Mouse (Mus musculus): ENCODE measurements around the gene Aldh3b3. TPM values are rescaled to one million over a fixed set of nuclear protein-coding genes. Genes with fewer than 3 reads are reported as not detected.

Aldh3b3 gene
- polyA plus RNA-seq, 1 experiment from 2014 or later = not detected

- WGBS = 99% methylated on average over 3 of the region's 3 CpGs
- DNase-seq (ENCODE audit: low spot score) = no peak
- H3K27ac ChIP-seq = no peak overlapping the region
- H3K4me3 ChIP-seq = no peak overlapping the region
- H3K27me3 ChIP-seq (ENCODE audit: low read depth, poor library complexity, severe bottlenecking) = 0 out of 2 replicates have a peak, but pooled peaks cover 5% of the 10 kb centered on the region
- no peaks in the 10 kb centered on the region for H3K36me3 ChIP-seq
- no peaks in the 10 kb centered on the region for H3K9me3 ChIP-seq (replicated peaks)
- H3K4me1 ChIP-seq = peaks cover 24% of the 10 kb centered on the region
These were observed 33.1 kb downstream of the Aldh3b3 start for GRCm38 (mm10) chr19:3991562-3991961.

DNA sequence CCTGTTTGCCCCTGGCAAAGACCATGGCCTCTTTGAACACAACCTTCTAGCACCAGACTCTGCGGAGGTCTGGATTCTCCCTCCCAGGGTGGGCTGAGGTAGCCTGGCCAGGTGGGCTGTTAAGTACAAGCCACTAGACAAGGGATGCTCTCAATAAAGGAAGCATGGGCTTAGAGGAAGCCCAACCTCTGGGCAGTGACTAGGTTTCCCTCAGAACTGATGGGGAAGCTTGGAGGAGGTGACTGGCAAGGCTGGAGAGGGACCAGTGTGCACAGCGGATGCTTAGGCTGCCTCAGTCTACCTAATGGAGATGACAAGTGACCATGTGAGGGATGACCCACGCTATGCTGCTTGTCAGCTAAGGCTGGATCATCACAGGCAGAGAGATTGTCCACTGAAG lies 33.5 kb downstream of the Aldh3b3 start:
- WGBS = 91% methylated on average over 3 of the region's 3 CpGs
- Histone ChIP-seq H3K36me3 (no peaks in the 10 kb centered on the region), H3K27ac (no peak overlapping the region), H3K4me3 (no peak overlapping the region), H3K4me1 (peaks cover 20% of the 10 kb centered on the region), H3K27me3 (ENCODE audit: low read depth, poor library complexity, severe bottlenecking) (0 out of 2 replicates have a peak, but pooled peaks cover 5% of the 10 kb centered on the region), H3K9me3 (replicated peaks) (no peaks in the 10 kb centered on the region)
- DNase-seq (ENCODE audit: low spot score) = no peak

DNA sequence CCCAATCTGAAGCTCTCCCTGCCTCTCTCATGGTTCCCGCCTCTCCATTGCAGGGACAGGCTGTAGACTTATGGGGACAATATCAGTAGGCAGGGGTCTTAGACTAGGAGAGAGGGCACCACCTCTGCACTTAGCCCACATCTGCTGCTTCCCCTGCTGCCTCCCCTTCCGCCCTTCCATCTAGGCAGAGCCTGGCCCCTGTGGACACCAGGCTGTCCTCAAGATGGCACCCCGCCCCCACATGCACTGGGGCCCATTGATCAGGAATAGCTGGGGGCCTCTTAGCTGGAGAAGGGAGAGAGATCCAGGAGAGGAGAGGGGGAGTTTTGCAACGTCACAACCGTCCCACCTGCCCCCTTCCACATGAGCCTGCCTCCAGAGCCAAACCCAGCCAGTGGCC lies 34.0 kb downstream of the Aldh3b3 start, which contains the start of gene Tbx10:
Gene Tbx10, plus strand, starts transcription at position 337 of the 400 bp plus-strand sequence.
- H3K4me1 ChIP-seq = peaks cover 18% of the 10 kb centered on the region
- H3K27ac ChIP-seq = no peak within 1 kb of the TSS
- H3K27me3 ChIP-seq (ENCODE audit: low read depth, poor library complexity, severe bottlenecking) = 0 out of 2 replicates have a peak, but pooled peaks cover 5% of the 10 kb centered on the region
- no peak within 1 kb of the TSS for H3K4me3 ChIP-seq
- 54% methylated on average over 5 of the region's 5 CpGs for WGBS
- no peaks in the 10 kb centered on the region for H3K36me3 ChIP-seq
- no peak for DNase-seq (ENCODE audit: low spot score)
- no peaks in the 10 kb centered on the region for H3K9me3 ChIP-seq (replicated peaks)

GRCm38 (mm10) chr19:3994932-3995331 lies 36.5 kb downstream of the Aldh3b3 start:
- Histone ChIP-seq H3K36me3 (no peaks in the 10 kb centered on the region), H3K27ac (no peak overlapping the region), H3K27me3 (ENCODE audit: low read depth, poor library complexity, severe bottlenecking) (0 out of 2 replicates have a peak, but pooled peaks cover 5% of the 10 kb centered on the region), H3K9me3 (replicated peaks) (no peaks in the 10 kb centered on the region), H3K4me1 (peaks cover 37% of the 10 kb centered on the region), H3K4me3 (no peak overlapping the region)
- no peak for DNase-seq (ENCODE audit: low spot score)
- WGBS = 75% methylated on average over 6 of the region's 6 CpGs

- no peak overlapping the region for H3K27ac ChIP-seq
- H3K4me3 ChIP-seq = no peak overlapping the region
- no peaks in the 10 kb centered on the region for H3K9me3 ChIP-seq (replicated peaks)
- 94% methylated on average over 3 of the region's 3 CpGs for WGBS
- no peak for DNase-seq (ENCODE audit: low spot score)
- peaks cover 34% of the 10 kb centered on the region for H3K4me1 ChIP-seq
- H3K36me3 ChIP-seq = no peaks in the 10 kb centered on the region
- 0 out of 2 replicates have a peak, but pooled peaks cover 5% of the 10 kb centered on the region for H3K27me3 ChIP-seq (ENCODE audit: low read depth, poor library complexity, severe bottlenecking)
These were observed 37.1 kb downstream of the Aldh3b3 start for GRCm38 (mm10) chr19:3995505-3995904.

GRCm38 (mm10) chr19:3996106-3996505 lies 37.7 kb downstream of the Aldh3b3 start:
- Histone ChIP-seq H3K36me3 (no peaks in the 10 kb centered on the region), H3K9me3 (replicated peaks) (no peaks in the 10 kb centered on the region), H3K27ac (no peak overlapping the region), H3K4me1 (peaks cover 31% of the 10 kb centered on the region), H3K27me3 (ENCODE audit: low read depth, poor library complexity, severe bottlenecking) (0 out of 2 replicates have a peak, but pooled peaks cover 5% of the 10 kb centered on the region), H3K4me3 (no peak overlapping the region)
- DNase-seq (ENCODE audit: low spot score) = no peak
- 68% methylated on average over 7 of the region's 7 CpGs for WGBS

- peaks cover 37% of the 10 kb centered on the region for H3K4me1 ChIP-seq
- no peaks in the 10 kb centered on the region for H3K36me3 ChIP-seq
- no peak overlapping the region for H3K27ac ChIP-seq
- WGBS = 86% methylated on average over 8 of the region's 8 CpGs
- no peak for DNase-seq (ENCODE audit: low spot score)
- H3K27me3 ChIP-seq (ENCODE audit: low read depth, poor library complexity, severe bottlenecking) = 0 out of 2 replicates have a peak, but pooled peaks cover 2% of the 10 kb centered on the region
- no peak overlapping the region for H3K4me3 ChIP-seq
- no peaks in the 10 kb centered on the region for H3K9me3 ChIP-seq (replicated peaks)
These were observed 38.3 kb downstream of the Aldh3b3 start for GRCm38 (mm10) chr19:3996747-3997146.

DNA sequence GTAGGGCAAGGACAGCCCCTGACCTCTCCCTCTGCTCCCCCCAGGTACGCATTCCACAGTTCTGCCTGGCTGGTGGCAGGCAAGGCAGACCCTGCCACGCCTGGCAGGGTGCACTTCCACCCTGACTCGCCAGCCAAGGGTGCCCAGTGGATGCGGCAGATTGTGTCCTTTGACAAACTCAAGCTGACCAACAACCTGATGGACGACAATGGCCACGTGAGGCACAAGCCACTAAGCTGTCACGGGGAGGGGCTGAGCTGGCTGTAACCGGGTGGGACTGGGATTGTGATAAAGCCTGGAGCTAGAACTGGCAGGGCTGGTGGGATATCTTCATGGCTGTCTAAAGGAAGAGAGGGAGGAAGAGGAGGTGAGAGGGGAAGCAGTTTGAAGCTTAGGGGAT lies 38.8 kb downstream of the Aldh3b3 start:
- no peak overlapping the region for H3K4me3 ChIP-seq
- no peak overlapping the region for H3K27ac ChIP-seq
- H3K27me3 ChIP-seq (ENCODE audit: low read depth, poor library complexity, severe bottlenecking) = no peaks in the 10 kb centered on the region
- no peaks in the 10 kb centered on the region for H3K9me3 ChIP-seq (replicated peaks)
- 68% methylated on average over 8 of the region's 8 CpGs for WGBS
- no peak for DNase-seq (ENCODE audit: low spot score)
- no peaks in the 10 kb centered on the region for H3K36me3 ChIP-seq
- peaks cover 39% of the 10 kb centered on the region for H3K4me1 ChIP-seq

DNA sequence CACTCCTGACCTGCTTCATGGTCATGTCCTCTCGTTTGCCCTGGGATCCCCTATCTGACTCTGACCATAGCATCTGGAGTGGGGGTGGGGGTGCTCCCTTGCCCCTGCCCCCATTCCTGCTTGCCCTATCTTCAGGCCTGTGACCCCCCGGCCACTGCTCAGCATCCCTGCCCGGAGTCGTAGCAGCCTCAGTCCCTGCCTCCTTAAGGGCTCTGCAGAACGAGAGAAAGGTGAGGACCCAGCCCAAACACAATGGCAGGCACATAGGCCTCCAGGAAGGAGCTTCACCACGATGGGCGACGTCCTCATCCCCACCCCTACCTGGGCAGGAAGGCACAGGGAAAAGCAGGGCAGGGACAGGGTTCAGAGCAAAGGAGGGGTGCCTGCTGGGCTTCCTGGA lies 39.9 kb downstream of the Aldh3b3 start:
- no peaks in the 10 kb centered on the region for H3K9me3 ChIP-seq (replicated peaks)
- H3K36me3 ChIP-seq = no peaks in the 10 kb centered on the region
- 77% methylated on average over 8 of the region's 8 CpGs for WGBS
- H3K4me1 ChIP-seq = peaks cover 34% of the 10 kb centered on the region
- no peak overlapping the region for H3K4me3 ChIP-seq
- DNase-seq (ENCODE audit: low spot score) = peak; percentile 28
- no peak overlapping the region for H3K27ac ChIP-seq
- no peaks in the 10 kb centered on the region for H3K27me3 ChIP-seq (ENCODE audit: low read depth, poor library complexity, severe bottlenecking)

DNA sequence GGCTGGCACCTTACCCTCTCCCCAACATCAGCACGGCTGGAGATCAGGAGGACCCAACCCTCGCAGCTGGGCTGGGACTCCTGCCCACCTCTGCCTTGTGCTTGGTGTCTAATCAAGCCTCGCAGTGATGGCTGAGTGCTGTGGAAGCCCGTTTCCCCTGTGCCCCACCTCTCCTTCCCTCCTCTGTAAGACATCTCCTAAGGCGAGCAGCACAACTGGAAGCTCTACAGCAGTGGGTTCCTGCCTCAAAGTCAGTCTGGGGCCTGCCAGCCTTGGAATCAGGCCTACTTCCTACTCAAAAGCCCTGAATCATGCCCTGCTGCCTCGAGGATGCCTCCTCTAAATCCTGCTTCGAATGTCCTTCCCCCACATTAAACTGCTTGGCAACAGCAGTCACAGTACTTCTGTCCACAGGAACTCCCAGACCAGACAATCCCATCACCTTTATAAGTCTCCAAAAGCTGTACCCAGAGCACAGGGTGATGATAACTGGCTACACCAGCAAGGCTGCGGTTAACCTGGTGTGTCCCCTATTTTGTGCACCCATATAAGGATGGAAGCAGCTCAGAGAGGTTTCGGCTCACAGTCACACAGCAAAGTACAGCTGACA lies 40.8 kb downstream of the Aldh3b3 start:
- Histone ChIP-seq H3K27me3 (ENCODE audit: low read depth, poor library complexity, severe bottlenecking) (no peaks in the 10 kb centered on the region), H3K27ac (no peak overlapping the region), H3K4me3 (peak overlapping the region; percentile 66), H3K9me3 (replicated peaks) (no peaks in the 10 kb centered on the region), H3K4me1 (peaks cover 34% of the 10 kb centered on the region), H3K36me3 (peaks cover 2% of the 10 kb centered on the region; the same call in 1 of the 2 replicates)
- WGBS = 86% methylated on average over 9 of the region's 9 CpGs
- no peak for DNase-seq (ENCODE audit: low spot score)

- no peaks in the 10 kb centered on the region for H3K9me3 ChIP-seq (replicated peaks)
- DNase-seq (ENCODE audit: low spot score) = peak; percentile 92
- no peaks in the 10 kb centered on the region for H3K27me3 ChIP-seq (ENCODE audit: low read depth, poor library complexity, severe bottlenecking)
- H3K4me1 ChIP-seq = peaks cover 31% of the 10 kb centered on the region
- H3K27ac ChIP-seq = peak within 1 kb of the TSS; percentile 93
- H3K4me3 ChIP-seq = peak within 1 kb of the TSS; percentile 66
- under 1% methylated on average over 64 of the region's 64 CpGs for WGBS
- H3K36me3 ChIP-seq = peaks cover 13% of the 10 kb centered on the region
These were observed 41.9 kb downstream of the Aldh3b3 start, which contains the start of the genes Nudt8 and Gm49405 for GRCm38 (mm10) chr19:4000119-4000900. Gene Nudt8, plus strand, starts transcription at chr19:4000580. Gene Gm49405, plus strand, starts transcription at chr19:4000626.

- DNase-seq (ENCODE audit: low spot score) = no peak
- Histone ChIP-seq H3K4me1 (peaks cover 31% of the 10 kb centered on the region), H3K36me3 (peaks cover 18% of the 10 kb centered on the region), H3K27ac (peak overlapping the region; percentile 93), H3K4me3 (peak overlapping the region; percentile 66), H3K27me3 (ENCODE audit: low read depth, poor library complexity, severe bottlenecking) (no peaks in the 10 kb centered on the region), H3K9me3 (replicated peaks) (no peaks in the 10 kb centered on the region)
- 19% methylated on average over 17 of the region's 17 CpGs for WGBS
These were observed 42.6 kb downstream of the Aldh3b3 start for GRCm38 (mm10) chr19:4000949-4001525.

- H3K27me3 ChIP-seq (ENCODE audit: low read depth, poor library complexity, severe bottlenecking) = no peaks in the 10 kb centered on the region
- 81% methylated on average over 5 of the region's 5 CpGs for WGBS
- no peaks in the 10 kb centered on the region for H3K9me3 ChIP-seq (replicated peaks)
- peaks cover 26% of the 10 kb centered on the region for H3K36me3 ChIP-seq
- H3K4me1 ChIP-seq = peaks cover 31% of the 10 kb centered on the region
- H3K27ac ChIP-seq = peak overlapping the region; percentile 93
- peak overlapping the region; percentile 66; the same call in 1 of the 2 replicates for H3K4me3 ChIP-seq
- DNase-seq (ENCODE audit: low spot score) = no peak
These were observed 43.3 kb downstream of the Aldh3b3 start for GRCm38 (mm10) chr19:4001752-4002151.

Measured in limb, embryonic 10.5 days (tissue).